20 mouse cellular contexts compared by ENCODE assay signal in the genomic region with DNA sequence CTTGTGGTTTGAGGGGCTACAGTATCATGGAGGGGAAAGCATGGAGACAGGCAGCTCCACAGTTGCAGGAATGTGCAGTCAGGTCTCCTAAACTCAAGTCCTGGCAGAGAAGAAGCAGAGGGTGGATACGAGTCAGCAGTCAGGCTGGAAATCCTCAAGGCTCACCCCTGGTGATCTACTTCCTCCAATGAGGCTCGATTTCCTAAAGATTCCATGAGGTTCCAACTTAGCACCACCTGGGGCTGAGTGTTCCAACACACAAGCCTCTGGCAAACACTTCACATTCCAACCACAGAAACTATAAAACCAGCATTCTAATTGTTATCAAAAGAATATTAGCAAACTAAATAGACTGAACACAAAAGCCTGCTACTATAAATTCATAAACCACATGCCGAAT. TPM values are rescaled to one million over a fixed set of nuclear protein-coding genes. Genes with fewer than 3 reads are reported as not detected.
DNase-seq lines count a peak whose midpoint lies in the region; ATAC-seq lines count a peak whose summit lies in the region.
"Had no signal": no experiment of that assay in that cellular context is flagged by ENCODE, and none has a peak within 500 bp of the region (broad histone marks: within the 10 kb centered on the region; RNA-seq: fewer than 3 reads in every experiment).

No protein-coding gene starts in this region.

- ATAC-seq in kidney, embryonic 14.5 days (ENCODE audit: low FRiP score, low TSS enrichment): peak; percentile 16; the same call in 1 of the 2 replicates
- ATAC-seq in kidney, embryonic 15.5 days (replicated peaks; ENCODE audit: low FRiP score): no peak
- ATAC-seq in lung, embryonic 16.5 days (ENCODE audit: low read depth): peak; percentile 85
- no peak for ATAC-seq in inflammation-experienced regulatory T-cells, adult 6 months
- ATAC-seq: forebrain, embryonic 13.5 days; forebrain, postnatal 0 days had no signal

- no peaks in the 10 kb centered on the region for H3K36me3 ChIP-seq in kidney, embryonic 14.5 days (ENCODE audit: control insufficient read depth, insufficient read depth, low read length)
- no peaks in the 10 kb centered on the region for H3K36me3 ChIP-seq in kidney, embryonic 15.5 days
- no peaks in the 10 kb centered on the region for H3K36me3 ChIP-seq in lung, embryonic 16.5 days (ENCODE audit: control insufficient read depth, insufficient read depth, low read length)
- H3K36me3 ChIP-seq: embryonic facial prominence, embryonic 10.5 days had no signal

- no peak overlapping the region for H3K4me2 ChIP-seq in kidney, embryonic 14.5 days (replicated peaks; ENCODE audit: low read depth, low read length)
- no peak overlapping the region for H3K4me2 ChIP-seq in kidney, embryonic 15.5 days
- no peak overlapping the region for H3K4me2 ChIP-seq in lung, embryonic 16.5 days (ENCODE audit: low read depth, low read length)
- H3K4me2 ChIP-seq: forebrain, embryonic 13.5 days; heart, embryonic 12.5 days; hindbrain, embryonic 14.5 days had no signal

- H3K9me3 ChIP-seq in kidney, embryonic 14.5 days (ENCODE audit: control insufficient read depth, low read length): no peaks in the 10 kb centered on the region; the same call in 1 of the 2 replicates
- no peaks in the 10 kb centered on the region for H3K9me3 ChIP-seq in kidney, embryonic 15.5 days (replicated peaks)
- no peaks in the 10 kb centered on the region for H3K9me3 ChIP-seq in lung, embryonic 16.5 days (ENCODE audit: control insufficient read depth, low read length)
- H3K9me3 ChIP-seq: embryonic facial prominence, embryonic 10.5 days; forebrain, embryonic 13.5 days; hindbrain, embryonic 10.5 days had no signal

- H3K4me1 ChIP-seq in kidney, embryonic 14.5 days (ENCODE audit: control insufficient read depth, insufficient read depth, low read length): no peaks in the 10 kb centered on the region; the same call in 1 of the 2 replicates
- H3K4me1 ChIP-seq in kidney, embryonic 15.5 days: no peaks in the 10 kb centered on the region
- H3K4me1 ChIP-seq in lung, embryonic 16.5 days (replicated peaks; ENCODE audit: control insufficient read depth, insufficient read depth, low read length): 0 out of 2 replicates have a peak, but pooled peaks cover 4% of the 10 kb centered on the region
- H3K4me1 ChIP-seq: embryonic facial prominence, embryonic 10.5 days; forebrain, embryonic 13.5 days; heart, embryonic 12.5 days; hindbrain, embryonic 10.5 days had no signal

- H3K27me3 ChIP-seq in kidney, embryonic 14.5 days (ENCODE audit: control insufficient read depth, insufficient read depth, low read length): no peaks in the 10 kb centered on the region
- no peaks in the 10 kb centered on the region for H3K27me3 ChIP-seq in kidney, embryonic 15.5 days
- H3K27me3 ChIP-seq in lung, embryonic 16.5 days (ENCODE audit: control insufficient read depth, insufficient read depth, low read depth, low read length): no peaks in the 10 kb centered on the region
- H3K27me3 ChIP-seq: CH12.LX; forebrain, embryonic 13.5 days; heart, embryonic 12.5 days had no signal

- no peak overlapping the region for H3K9ac ChIP-seq in kidney, embryonic 14.5 days (ENCODE audit: low read depth, low read length)
- H3K9ac ChIP-seq in kidney, embryonic 15.5 days: no peak overlapping the region
- no peak overlapping the region for H3K9ac ChIP-seq in lung, embryonic 16.5 days (ENCODE audit: low read length)
- H3K9ac ChIP-seq: forebrain, embryonic 13.5 days; forebrain, postnatal 0 days; heart, embryonic 12.5 days; hindbrain, embryonic 14.5 days had no signal

- H3K4me3 ChIP-seq in kidney, embryonic 14.5 days (ENCODE audit: low read length): no peak overlapping the region
- H3K4me3 ChIP-seq in kidney, embryonic 15.5 days (replicated peaks): no peak overlapping the region
- no peak overlapping the region for H3K4me3 ChIP-seq in lung, embryonic 16.5 days (ENCODE audit: low read length)
- H3K4me3 ChIP-seq: embryonic facial prominence, embryonic 10.5 days; forebrain, embryonic 13.5 days; gastrocnemius, adult 2 months; heart, embryonic 12.5 days; hindbrain, embryonic 10.5 days had no signal

- peak; percentile 47 for DNase-seq in Muller cell, postnatal 12 days (ENCODE audit: inconsistent ontology term)
- peak; percentile 60 for DNase-seq in lung, postnatal 36 days
- no peak for DNase-seq in adrenal gland, postnatal 25 days
- DNase-seq in right cerebral cortex, postnatal 36 days (ENCODE audit: low spot score in 2 of 2): no peak
- DNase-seq: adrenal gland, postnatal 14 days; cerebellum, adult 18-20 months; cerebellum, postnatal 10 days; forebrain, postnatal 0 days; gastrocnemius, adult 2 months; gastrocnemius, postnatal 25 days had no signal

- H3K27ac ChIP-seq in kidney, embryonic 14.5 days (ENCODE audit: low read depth, low read length): no peak overlapping the region
- H3K27ac ChIP-seq in kidney, embryonic 15.5 days: no peak overlapping the region
- H3K27ac ChIP-seq in lung, embryonic 16.5 days (ENCODE audit: low read length): peak overlapping the region; percentile 77
- H3K27ac ChIP-seq: embryonic facial prominence, embryonic 10.5 days; forebrain, embryonic 13.5 days; gastrocnemius, adult 2 months; hindbrain, embryonic 10.5 days; hindbrain, embryonic 14.5 days had no signal

- WGBS in kidney, embryonic 14.5 days: 70% methylated on average over 3 of the region's 3 CpGs
- 86% methylated on average over 3 of the region's 3 CpGs for WGBS in kidney, embryonic 15.5 days
- WGBS in lung, embryonic 16.5 days: 53% methylated on average over 3 of the region's 3 CpGs

RNA-seq across cellular contexts. Expression of a gene that starts 15.9 kb away (rescaled TPM):
- polyA plus RNA-seq in kidney, embryonic 14.5 days (2014; fragmentation: Nextera tagmentation; extraction: Ambion mirVana): 69.1 and 87.5 TPM in 2 replicates
- 61.9 and 62.2 TPM in 2 replicates for polyA plus RNA-seq in kidney, embryonic 15.5 days (2015; fragmentation: Nextera tagmentation; extraction: Ambion mirVana)
- 70.7 and 74.4 TPM in 2 replicates for polyA plus RNA-seq in lung, embryonic 16.5 days (2015; fragmentation: Nextera tagmentation; extraction: Ambion mirVana)
- 10 to 100 TPM; 41.3 to 50.2 (median 41.6) TPM for polyA plus RNA-seq in inflammation-experienced regulatory T-cells, adult 6 months (2017; shearing (Covaris generic))
- total RNA-seq in adrenal gland, postnatal 25 days (2021): 33.9 and 35.0 TPM in 2 replicates

RNA-seq across cellular contexts. Expression of a gene that starts 16.1 kb away (rescaled TPM):
- 31.2 and 43.0 TPM in 2 replicates for polyA plus RNA-seq in kidney, embryonic 14.5 days (2014; fragmentation: Nextera tagmentation; extraction: Ambion mirVana)
- 29.1 and 34.7 TPM in 2 replicates for polyA plus RNA-seq in kidney, embryonic 15.5 days (2015; fragmentation: Nextera tagmentation; extraction: Ambion mirVana)
- polyA plus RNA-seq in lung, embryonic 16.5 days (2015; fragmentation: Nextera tagmentation; extraction: Ambion mirVana): 29.2 and 36.1 TPM in 2 replicates
- 10 to 100 TPM; 10.5 to 16.0 (median 11.3) TPM for polyA plus RNA-seq in inflammation-experienced regulatory T-cells, adult 6 months (2017; shearing (Covaris generic))
- 50.8 and 52.4 TPM in 2 replicates for total RNA-seq in adrenal gland, postnatal 25 days (2021)

Comparison
In these comparisons a context has a peak if more than half of its experiments do, and no peak if none do; other contexts are left out.
1. ATAC-seq: peak in kidney, embryonic 14.5 days (single experiment) and lung, embryonic 16.5 days (single experiment); none in kidney, embryonic 15.5 days (single experiment) and inflammation-experienced regulatory T-cells, adult 6 months (single experiment).
2. DNase-seq: peak in Muller cell, postnatal 12 days (single experiment) and lung, postnatal 36 days (single experiment); none in adrenal gland, postnatal 25 days (single experiment) and right cerebral cortex, postnatal 36 days (0 of 2).